Mouse (Mus musculus) lung, postnatal 4 days (tissue): ENCODE measurements around the gene Actr2.
"Not testable (repeated sequence)": the region's sequence is repeated elsewhere in the genome, so short reads cannot be mapped to it uniquely, and the experiment has no call there.

Experiments
- DNase-seq, 2 experiments: peaks; one replicate each; pipeline ENCODE4 v3.0.0; 2021

The Actr2 gene

GRCm38 (mm10) chr11:20112741-20113480 lies at the start of gene Actr2:
Actr2 (minus strand) TSS chr11:20112913.
- peak; percentile 98 to 99 for DNase-seq

DNA sequence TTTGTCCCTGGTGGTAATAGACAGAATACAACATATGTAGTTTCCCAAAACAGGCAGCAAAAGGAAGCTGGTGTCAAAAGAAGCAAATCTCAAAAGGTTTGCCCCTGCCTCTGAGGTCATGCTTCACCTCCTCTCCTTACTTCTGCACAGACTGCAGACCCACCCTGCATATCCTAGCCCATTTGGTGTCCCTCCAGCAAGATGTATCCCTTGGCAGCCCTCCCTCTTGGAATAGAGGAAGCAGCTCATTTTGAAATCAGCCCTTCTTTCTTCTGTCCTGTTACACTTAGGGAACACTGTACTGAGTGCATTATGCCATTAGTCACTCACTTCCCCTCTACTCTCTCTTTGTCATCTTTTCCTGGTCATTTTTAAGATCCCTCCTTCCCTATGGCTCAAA lies 46.2 kb upstream of the Actr2 start:
- no peak for DNase-seq

DNA sequence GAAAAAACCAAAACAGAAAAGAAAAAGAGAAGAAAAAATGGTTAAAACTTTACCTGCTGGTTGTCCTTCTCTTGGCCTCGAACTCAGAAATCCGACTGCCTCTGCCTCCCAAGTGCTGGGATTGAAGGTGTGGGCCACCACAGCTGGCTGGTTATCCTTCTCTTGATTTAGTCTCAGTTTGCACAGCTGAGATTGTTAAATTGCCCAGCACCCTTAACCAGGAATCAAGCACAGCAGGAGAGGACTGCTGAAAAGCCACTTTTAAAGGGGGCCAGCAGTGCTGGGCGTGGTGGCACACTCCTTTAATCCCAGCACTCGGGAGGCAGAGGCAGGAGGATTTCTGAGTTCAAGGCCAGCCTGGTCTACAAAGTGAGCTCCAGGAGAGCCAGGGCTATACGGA lies 40.8 kb upstream of the Actr2 start:
- DNase-seq, result not testable (repeated sequence)

GRCm38 (mm10) chr11:20152107-20152901 lies 39.6 kb upstream of the Actr2 start:
- DNase-seq, result no peak

DNA sequence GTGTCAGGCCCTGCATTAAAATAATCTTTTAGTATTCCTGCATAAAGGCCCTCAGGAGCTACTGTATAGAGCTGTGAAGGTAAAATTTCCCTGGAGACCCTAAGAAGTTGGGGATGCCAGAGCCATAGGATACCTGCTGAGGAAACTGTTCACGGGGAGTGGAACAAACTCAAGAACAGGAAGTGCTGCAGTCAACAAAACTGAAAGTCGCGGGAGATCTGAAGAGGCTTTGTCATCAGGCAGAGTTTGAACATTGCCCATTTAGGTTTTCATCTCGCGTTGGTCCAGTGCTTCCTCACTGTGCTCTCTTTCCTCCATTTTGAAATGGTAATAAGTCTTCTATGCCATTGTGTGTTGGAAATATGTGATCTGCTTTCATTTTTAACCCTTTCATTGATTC lies 38.6 kb upstream of the Actr2 start:
- DNase-seq, result no peak

- DNase-seq, result no peak
These were observed 37.2 kb upstream of the Actr2 start for GRCm38 (mm10) chr11:20149936-20150335.

DNA sequence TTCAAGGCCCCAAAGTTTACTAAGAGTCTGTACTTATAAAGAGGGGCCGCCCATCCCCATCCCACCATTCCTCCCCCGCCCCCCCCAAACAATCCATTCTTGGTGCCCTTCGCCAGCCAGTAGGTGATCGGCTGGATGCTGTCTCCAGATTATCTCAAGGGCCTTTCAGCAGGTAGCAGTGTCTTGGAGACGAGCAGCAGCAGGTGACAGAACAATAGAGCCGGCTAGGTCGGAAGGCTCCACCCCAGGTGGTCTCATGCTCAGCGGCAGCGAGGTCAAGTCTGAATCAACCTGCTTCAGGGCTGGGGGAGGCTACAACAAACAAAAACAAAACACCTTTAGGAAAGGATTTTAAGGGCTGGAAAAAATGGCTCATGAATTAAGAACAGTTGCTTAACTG lies 32.7 kb upstream of the Actr2 start:
- DNase-seq, result no peak

- DNase-seq, result no peak
These were observed 32.0 kb upstream of the Actr2 start for GRCm38 (mm10) chr11:20144536-20145263.

GRCm38 (mm10) chr11:20143687-20144086 lies 31.0 kb upstream of the Actr2 start:
- DNase-seq, result not testable (repeated sequence)

DNA sequence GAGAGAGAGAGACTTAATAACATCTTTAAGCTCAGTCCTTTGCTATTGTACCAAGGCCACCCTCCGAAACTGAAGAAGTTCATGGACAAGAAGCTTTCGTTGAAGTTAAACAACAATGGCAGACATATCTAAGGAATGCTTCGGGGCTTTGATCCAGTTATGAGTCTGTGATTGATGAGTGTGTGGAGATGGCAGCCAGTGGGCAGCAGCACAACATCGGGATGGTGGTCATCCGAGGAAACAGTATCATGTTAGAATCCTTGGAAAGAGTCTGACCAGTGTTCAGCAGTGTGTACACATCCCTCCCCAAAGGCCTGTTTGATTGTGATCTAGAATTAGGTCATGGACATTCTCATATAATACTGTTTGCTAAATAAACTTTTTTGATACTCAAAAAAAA lies 29.8 kb upstream of the Actr2 start:
- DNase-seq, result no peak

GRCm38 (mm10) chr11:20140286-20140685 lies 27.6 kb upstream of the Actr2 start:
- no peak for DNase-seq

GRCm38 (mm10) chr11:20139711-20140110 lies 27.0 kb upstream of the Actr2 start:
- no peak for DNase-seq

DNA sequence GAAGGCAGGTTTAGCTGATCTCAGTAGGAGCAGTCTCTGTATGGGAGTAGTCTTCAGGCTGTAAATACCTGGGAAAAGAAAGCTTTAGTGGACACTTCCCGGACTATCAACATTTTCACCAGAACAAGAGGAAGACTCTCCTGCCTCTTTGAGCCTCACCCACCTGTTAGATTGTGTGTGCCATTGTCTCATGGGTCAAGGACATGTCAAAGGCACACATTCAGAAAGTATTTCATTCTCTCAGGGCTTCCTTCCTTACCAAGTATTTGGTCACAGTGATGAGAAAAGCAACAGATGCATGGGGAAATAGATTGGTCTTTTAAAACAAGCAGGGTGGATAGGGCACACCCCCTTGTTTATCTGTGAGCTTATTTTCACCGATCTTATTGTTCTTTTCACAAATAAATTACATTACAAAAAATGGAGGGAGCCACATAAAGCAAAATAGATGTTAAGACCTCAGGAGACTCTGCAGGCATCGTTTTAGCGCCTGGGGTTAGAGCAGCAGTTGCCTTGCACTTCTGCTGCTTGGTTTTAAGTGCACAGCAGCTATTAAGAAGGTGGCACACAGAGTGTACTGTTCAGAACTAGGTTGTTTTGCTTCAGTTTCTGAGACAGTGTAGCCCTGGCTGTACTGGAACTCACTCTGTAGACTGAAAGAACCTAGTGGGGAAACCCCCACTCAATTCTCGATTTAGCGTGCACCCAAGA lies 25.9 kb upstream of the Actr2 start:
- DNase-seq, result no peak

DNA sequence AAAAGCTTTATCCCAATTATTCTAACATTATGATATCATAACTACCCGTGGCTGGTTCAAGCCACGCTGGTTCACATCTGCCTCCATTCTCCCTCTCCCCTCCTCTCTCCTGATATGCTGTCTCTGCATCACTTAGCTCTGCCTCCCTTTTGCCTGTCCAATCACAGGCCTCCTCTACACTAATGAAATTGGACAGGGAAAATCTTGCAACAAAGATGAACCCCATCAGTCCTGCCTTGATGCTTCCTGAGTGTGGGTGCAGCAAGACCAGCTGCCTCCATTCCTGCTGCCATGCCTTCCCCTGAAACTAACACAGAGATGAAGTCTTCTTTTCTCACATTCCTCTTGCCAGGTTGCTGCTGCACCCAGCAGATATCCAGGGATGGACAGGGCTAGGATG lies 25.2 kb upstream of the Actr2 start:
- no peak for DNase-seq

DNA sequence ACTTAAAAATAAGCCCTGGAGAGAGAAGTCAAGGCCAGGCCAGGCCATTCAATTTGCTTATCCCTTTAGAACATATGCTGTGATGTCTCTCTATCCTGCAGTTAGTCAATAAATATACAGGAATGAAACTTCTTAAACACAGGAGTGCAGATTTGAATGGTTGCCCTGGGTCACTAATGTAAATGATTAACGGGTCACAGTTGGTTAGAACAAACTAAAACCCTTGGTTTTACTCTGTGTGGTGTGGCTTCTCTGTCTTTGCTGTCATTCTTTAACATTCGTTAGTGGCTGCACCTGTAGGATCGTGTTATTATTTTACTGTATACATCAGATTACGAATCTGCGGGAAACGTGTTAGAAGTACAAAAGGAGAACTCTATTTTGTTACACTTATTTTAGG lies 23.6 kb upstream of the Actr2 start:
- no peak for DNase-seq

- DNase-seq, result not testable (repeated sequence)
These were observed 22.2 kb upstream of the Actr2 start for GRCm38 (mm10) chr11:20134869-20135268.

DNA sequence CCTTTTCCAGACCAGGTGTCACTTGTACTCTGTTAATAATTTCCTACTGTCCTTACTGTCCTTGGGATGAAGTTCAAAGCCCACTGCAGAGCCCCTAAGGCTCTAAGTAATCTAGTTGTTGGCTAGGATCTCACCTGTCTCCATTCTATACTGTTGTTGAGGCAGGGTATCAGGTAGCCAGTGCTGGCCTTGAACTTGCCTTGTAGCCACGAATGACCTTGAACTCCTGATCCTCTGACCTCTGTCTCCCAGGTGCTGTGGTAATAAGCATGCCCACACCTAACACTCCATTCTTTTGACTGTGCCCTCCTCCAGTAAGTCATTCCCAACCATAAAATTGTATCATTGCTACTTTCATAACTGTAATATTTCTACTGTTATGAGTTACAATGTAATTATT lies 21.0 kb upstream of the Actr2 start:
- DNase-seq, result no peak

- peak; percentile 76 to 91 for DNase-seq
These were observed 20.3 kb upstream of the Actr2 start for GRCm38 (mm10) chr11:20132955-20133562.

DNA sequence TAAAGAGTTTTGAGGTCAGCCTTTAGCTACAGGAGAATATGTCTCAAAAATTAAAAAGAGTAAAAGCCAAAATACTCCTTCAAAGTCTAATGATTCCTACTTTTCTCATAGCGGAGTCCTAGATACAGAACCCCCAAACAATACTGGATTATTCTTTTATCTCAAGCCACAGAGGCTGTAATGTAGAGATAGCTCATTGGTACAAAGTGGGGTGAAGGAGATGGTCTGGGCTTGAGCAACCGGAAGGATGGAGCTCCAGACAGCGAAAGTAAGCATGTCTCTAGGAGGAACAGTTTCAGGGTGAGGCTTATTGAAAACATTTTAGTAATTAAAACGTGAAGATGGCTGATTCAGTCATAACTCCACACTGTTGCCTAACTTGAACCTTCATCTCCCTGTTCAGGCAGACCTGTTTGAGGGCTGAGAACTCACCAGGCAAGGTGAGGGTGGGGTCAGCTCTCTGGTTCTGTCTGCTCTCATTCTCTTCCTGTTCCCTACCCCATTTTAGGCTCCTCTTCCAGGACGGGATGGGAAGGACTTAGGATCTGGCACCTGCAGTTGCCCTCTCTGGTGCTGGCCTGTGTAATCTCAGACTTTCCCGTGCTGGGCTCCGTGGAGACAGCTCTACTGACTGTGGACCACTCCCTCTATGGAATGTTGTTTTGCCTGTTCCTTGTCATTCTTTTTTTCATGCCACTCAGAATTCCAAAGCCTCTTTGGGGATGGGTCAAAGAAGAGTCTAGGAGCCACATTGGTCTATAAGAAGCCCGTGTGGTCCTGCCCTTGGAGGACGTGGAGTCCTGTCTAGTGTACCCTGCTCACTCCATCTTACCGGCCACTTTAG lies 14.2 kb upstream of the Actr2 start:
- no peak for DNase-seq

DNA sequence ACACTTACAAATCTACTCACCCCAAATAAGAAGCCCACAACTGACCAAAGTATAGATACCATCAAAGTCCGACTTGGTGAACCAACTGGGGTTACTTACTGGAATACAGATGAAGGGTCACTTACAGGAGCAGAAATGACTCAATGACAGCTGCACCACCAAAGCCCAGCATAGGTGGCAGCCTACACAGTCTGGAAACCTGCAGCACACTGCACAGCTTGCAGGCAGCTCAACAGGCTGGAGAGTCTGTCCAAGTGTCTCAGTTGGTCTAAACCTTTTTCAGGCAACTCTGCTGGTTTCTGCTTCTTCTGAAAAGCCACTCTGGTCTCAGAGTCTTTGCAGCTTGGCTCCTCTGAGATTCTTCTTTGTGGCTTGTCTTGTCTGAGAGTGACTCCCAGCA lies 12.7 kb upstream of the Actr2 start:
- DNase-seq, result no peak

DNA sequence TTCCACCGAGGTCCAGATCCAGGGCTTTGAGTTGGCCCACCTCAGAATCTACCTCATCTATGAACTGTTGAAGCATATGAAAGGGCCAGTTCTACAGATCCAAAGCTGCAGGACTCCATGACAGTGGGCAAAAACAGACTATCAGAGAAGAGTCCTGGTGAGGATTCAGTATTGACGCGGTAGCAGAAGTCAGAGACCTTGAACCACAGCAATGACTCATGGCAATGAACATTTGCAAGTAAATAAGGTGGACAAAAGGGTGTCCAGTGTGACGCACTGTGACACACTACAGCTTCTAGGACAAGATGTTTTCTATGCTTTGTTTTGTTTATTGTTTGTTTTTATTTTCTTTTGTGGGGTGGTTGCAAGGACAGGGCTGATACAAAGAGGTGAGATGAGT lies 4.0 kb upstream of the Actr2 start:
- no peak for DNase-seq
